Mouse (Mus musculus) retina, postnatal 1 day (tissue): ENCODE data around the gene Smim27.
"Not testable (repeated sequence)": the region's sequence is repeated elsewhere in the genome, so short reads cannot be mapped to it uniquely, and the experiment has no call there.

ENCODE experiments used
- DNase-seq: peaks from one replicate; pipeline ENCODE4 v3.0.0-alpha.2; 2012

The Smim27 gene

GRCm38 (mm10) chr4:40264321-40264720 lies 5.1 kb upstream of the Smim27 start:
- DNase-seq: no peak

GRCm38 (mm10) chr4:40267681-40268080 lies 1.7 kb upstream of the Smim27 start:
- no peak for DNase-seq

GRCm38 (mm10) chr4:40268204-40268813 lies 1.1 kb upstream of the Smim27 start:
- DNase-seq: peak; percentile 96

GRCm38 (mm10) chr4:40268835-40269234 lies 544 bp upstream of the Smim27 start:
- no peak for DNase-seq

GRCm38 (mm10) chr4:40278880-40279275 lies 9.5 kb downstream of the Smim27 start:
- no peak for DNase-seq

- DNase-seq: peak; percentile 96
Observed at GRCm38 (mm10) chr4:40279276-40279900, 10.0 kb downstream of the Smim27 start, which contains the start of gene Ndufb6. Gene Ndufb6, minus strand, starts transcription at chr4:40279421.

- peak; percentile 72 for DNase-seq
Observed at GRCm38 (mm10) chr4:40285582-40285981, 16.2 kb downstream of the Smim27 start.

- DNase-seq: no peak
Observed at GRCm38 (mm10) chr4:40287415-40287814, 18.0 kb downstream of the Smim27 start.

GRCm38 (mm10) chr4:40289046-40289445 lies 19.7 kb downstream of the Smim27 start:
- DNase-seq: no peak

GRCm38 (mm10) chr4:40291511-40291910 lies 22.1 kb downstream of the Smim27 start:
- DNase-seq: not testable (repeated sequence)

- no peak for DNase-seq
Observed at GRCm38 (mm10) chr4:40299169-40299568, 29.8 kb downstream of the Smim27 start.

- DNase-seq: peak; percentile 89
Observed at GRCm38 (mm10) chr4:40301076-40301789, 31.9 kb downstream of the Smim27 start.

GRCm38 (mm10) chr4:40302445-40303125 lies 33.2 kb downstream of the Smim27 start:
- DNase-seq: no peak

GRCm38 (mm10) chr4:40309682-40310081 lies 40.3 kb downstream of the Smim27 start:
- DNase-seq: no peak

GRCm38 (mm10) chr4:40310796-40311383 lies 41.5 kb downstream of the Smim27 start:
- DNase-seq: peak; percentile 59

GRCm38 (mm10) chr4:40312213-40312612 lies 42.8 kb downstream of the Smim27 start:
- no peak for DNase-seq

- no peak for DNase-seq
Observed at GRCm38 (mm10) chr4:40313026-40313425, 43.6 kb downstream of the Smim27 start.

- DNase-seq: no peak
Observed at GRCm38 (mm10) chr4:40317404-40317803, 48.0 kb downstream of the Smim27 start.
